Mouse (Mus musculus) urinary bladder, postnatal 14 days (tissue): Measurements from ENCODE around the gene Vamp8.

Source experiments
- DNase-seq: peaks from one replicate; pipeline ENCODE4 v3.0.0; 2021; ENCODE audit warnings: low spot score

The Vamp8 gene

DNA sequence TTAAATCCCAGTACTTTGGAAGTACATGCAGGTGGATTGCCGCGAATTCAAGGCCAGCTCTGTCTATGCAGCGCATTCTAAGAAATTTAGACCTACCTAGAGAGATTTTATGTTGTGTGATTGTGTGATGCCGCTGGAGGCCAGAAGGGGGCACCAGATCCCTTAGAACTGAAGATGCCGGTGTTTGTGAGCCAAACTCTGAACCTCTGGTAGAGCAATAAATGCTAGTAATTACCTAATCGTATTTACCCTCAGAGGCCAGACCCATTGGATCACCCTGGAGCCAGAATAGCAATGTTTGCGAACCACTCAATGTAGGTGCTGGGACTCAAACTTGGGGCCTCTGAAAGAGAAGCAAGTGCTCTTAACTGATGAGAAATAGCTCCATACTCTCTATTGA lies 11.4 kb upstream of the Vamp8 start:
- peak; percentile 78 for DNase-seq

DNA sequence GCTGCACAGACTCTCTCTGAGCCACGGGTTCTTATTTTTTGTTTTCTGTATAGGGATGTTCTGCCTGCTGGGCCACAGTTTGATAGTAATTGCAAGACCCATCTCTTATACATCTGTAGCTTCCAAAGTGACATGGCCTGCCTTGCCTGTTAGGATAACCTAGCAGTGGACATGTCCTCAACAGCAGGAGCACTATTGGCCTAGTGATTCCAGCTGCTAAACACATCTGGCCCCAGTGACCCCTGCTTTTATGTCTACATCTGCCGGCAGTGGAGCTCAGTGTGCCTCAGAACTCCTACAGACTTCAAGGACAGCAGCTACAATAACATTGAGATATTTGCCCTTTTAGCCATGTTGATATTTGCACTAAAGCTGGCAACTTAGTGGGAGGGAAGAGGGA lies 9.5 kb upstream of the Vamp8 start:
- no peak for DNase-seq

DNA sequence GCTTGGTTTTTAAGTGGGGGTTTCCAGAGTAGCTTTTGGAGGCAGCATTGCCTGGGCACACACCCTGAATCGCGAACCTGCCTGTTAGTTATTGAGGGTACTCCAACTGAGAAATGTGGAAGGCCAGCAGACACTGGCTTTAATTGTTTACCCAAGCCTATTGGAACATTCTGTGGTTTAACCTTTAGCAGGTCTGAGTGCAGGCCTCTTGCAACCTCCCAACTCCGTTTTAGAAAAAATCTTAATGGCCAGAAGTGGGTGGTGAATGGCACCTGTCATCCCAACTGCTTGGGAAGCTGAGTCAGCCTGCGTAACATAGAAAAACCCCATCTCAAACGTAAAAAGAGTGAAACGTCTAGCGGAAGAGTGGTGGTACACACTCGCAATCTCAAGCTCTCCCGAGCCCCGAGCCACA lies 6.3 kb upstream of the Vamp8 start:
- no peak for DNase-seq

DNA sequence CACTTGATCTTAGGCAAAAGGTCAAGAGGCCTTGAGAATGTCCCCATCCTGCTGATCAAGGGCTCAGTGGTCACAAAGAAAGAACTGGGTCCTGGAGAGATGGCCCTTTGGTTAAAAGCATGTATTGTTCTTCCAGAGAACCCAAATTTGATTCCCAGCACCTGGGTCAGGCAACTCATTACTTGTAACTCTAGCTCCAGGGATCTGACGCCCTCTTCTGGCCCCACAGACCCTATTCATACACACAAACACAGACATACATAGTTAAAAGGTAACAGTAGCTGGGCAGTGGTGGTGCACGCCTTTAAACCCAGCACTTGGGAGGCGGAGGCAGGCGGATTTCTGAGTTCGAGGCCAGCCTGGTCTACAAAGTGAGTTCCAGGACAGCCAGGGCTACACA lies 1.8 kb upstream of the Vamp8 start:
- no peak for DNase-seq

DNA sequence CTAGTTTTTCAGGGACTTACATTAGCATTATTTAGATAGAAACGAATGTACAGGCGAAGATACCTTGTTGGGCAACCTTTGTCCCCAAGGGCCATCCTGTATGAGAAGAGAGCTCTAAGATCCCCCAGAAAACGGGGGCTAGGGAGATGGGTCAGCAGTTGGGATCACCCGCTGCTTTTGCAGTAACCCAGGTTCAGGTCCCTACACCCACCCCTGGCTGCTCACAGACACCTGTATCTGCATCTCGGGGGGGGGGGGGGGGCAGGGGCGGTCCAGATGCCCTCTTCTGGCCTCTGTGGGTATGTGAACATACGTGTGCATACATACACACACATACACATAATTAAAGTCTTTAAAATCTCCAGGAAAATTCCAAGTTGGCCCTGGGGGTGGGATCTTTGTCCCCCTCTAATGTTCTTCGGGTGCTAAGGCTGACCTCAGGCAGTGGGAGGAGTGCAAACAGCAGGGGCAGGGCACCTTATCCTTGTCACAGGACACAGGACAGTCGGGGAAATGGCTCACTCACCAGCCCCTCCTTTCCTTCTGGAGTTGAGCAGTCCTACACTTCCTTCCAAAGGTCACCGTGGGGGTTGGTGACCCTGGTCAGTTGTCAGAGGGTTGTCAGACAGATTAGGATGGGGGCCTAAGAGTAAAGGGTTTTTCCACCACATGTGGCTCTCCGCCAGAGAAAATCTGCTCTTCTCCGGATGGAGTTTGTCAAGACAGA lies 455 bp upstream of the Vamp8 start:
- DNase-seq = peak; percentile 45

DNA sequence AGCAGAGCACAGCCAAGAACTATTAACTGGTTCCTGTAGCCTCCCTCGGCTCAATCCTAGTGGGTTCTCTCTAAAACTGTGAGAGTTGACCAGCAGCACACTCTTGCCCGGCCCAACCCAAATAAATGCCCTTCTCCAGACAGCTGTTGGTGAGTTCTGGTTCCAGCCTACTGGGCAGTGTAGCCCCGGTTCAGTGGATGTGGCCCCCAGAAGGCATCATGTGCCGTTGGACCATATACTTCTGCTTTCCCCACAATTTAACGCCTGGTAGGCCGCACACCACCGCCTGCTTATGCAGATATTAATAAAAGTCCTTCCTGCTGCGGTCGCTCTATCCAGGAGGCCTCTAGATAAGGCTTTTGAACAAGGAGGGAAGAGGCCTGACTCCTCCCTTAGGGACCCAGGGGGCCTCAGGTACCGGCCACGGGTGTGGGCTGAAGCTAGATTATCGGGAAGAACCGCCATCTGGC lies 997 bp downstream of the Vamp8 start:
- DNase-seq = no peak

DNA sequence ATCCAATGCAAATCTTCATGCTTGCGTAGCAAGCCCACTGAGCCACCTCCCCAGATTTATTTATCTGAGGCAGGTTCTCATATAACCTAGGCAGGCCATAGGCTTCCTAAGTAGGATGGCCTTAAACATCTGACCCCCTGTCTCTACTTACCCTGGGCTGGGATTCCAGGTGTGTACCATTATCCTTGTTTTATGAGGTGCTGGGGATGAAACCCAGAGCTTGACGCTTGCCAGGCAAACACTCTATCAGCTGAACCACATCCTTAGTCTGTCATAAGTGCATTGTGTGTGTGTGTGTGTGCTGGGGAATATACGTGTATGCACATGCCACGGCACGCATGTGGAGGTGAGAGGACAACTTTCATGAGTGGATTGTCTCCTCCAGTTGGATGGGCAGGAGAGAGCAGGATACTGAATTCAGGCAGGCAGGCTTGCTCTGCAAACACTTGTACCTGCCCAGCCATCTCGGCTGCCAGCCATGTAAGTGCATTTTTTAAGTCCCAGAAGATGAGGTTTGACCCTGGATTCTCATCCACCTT lies 1.6 kb downstream of the Vamp8 start:
- DNase-seq = no peak

DNA sequence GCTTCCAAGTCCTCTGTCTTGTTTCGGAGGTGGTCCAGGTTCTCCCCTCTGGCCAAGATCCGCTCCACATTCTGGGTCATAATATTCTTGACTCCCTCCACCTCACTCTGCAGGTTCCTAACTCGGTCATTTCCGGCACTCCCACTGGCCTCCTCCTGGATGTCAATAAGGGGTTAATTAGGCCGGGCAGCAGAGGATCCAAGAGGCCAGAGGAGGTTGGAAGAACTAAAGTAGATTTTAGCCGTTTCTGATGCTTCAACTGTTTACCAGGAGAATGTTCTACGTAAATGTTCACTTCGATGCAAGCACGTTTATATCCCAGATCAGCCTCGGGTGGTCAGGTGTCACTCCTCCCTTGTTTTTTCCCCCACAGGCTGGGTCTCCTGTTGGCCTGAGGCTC lies 2.2 kb downstream of the Vamp8 start:
- DNase-seq = no peak

DNA sequence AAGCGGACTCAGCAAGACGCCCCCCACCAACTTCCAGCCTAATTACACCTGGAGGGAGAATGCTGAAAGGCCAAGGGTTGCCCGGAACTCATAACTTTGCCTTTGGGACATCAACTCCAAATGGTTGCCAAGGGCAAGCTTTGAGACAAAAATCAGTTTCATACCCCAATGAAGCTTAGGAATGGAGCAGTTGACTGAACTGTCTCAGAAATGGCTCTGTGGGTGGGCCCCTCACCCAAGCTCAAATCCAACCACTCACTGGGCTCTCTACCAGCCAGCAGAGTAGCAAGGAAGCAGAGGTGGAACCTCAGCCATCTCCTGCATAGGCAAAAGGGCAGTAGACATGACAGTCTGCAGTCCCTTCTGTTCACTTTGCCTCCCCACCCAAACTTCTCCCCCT lies 2.7 kb downstream of the Vamp8 start:
- no peak for DNase-seq

DNA sequence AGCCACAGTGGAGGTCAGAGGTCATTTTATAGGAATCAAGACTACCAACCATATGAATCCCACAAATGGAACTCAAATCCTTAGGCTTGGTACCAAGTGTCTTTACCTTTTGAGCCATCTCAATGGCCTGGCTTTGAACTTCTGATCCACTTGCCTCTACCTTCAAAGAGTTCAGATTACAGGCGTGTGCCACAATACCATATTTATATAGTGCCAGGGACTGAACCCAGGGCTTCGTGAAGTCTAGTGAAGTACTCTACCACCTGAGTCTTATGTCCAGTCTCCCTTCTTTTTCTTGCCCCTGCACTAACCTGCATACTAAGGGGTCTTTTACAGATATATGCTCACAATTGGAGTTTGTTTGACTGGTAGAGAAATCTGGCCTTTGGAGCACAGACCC lies 3.9 kb downstream of the Vamp8 start:
- DNase-seq = no peak

DNA sequence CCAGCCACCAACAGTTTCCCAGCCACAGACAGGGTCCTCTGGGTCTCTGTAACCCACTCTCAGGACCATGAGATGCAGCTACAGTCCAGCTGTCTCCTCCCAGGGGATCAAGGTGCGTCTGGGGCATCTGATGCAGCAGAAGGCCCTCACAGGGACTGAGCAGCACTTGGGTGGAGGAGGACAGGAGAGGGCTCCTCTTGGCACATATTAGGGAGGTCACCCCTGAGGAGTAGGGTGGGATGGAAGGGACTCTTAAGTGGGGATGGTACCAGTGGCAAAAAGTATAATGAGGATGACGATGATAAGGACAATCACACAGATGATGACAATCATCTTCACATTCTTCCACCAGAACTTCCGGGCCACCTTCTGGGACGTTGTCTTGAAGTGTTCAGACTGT lies 5.2 kb downstream of the Vamp8 start:
- DNase-seq = no peak

DNA sequence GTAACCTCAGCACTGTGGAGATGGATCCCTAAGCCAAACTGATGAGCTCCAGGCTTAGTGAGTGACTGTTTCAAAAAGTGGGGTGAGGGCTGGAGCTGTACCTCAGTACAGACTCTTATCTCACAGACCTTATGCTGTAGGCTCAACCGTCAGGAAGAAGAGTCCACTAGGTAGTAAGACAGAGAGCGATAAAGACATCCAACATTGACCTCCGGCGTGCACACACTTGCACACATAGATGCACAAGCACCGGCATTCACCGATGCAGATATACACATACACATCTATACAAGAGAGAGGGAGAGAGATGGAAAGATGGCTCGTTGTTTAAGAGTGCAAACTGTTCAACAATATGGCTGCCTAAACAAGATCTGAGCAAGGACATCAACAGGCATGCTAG lies 6.6 kb downstream of the Vamp8 start:
- no peak for DNase-seq

DNA sequence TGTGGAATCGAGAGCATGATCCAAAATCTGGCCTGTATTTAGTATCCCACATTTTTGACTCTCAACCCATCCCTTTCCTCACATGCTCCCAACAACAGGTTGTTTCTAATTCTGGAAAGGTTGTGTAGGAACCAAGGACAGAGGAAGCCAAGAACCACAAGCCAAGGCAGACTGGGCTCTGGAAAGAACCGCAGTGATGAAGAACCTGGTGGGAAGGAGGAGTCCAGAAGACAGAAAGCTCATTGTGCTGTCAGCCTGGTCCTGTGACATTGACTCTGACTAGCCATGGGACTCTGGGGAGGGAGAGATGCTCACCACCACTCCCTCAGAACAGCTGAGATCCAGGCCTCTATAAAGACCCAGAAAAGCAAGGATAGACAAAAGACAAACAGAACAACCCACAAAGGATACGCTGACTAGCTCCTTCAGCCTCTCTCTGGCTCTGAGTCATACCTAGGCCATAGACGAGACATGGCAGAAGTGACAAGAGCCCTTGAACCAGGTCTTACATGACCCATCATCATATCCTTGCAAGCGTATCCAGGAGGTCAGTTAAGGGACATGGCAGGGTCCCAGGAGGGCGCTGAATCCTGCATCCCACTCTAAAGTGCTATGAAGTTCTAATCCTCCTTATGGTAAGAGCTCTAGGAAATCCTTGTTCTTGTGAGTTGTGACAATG lies 7.2 kb downstream of the Vamp8 start:
- no peak for DNase-seq

DNA sequence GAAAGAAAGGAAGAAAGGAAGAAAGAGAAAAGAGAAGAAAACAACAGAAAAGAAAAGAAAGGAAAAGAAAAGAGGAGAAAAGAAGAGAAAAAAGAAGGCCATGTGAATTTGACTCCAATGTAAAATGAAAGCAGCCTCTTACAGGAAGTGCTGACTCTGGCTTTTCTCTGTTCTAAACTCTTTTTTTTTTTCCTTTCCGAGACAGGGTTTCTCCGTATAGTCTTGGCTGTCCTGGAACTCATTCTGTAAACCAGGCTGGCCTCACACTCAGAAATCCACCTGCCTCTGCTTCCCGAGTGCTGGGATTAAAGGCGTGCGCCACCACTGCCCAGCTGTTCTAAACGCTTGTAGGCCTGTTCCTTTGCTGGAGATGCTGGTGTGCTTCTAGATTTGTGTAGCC lies 8.0 kb downstream of the Vamp8 start:
- DNase-seq = no peak

DNA sequence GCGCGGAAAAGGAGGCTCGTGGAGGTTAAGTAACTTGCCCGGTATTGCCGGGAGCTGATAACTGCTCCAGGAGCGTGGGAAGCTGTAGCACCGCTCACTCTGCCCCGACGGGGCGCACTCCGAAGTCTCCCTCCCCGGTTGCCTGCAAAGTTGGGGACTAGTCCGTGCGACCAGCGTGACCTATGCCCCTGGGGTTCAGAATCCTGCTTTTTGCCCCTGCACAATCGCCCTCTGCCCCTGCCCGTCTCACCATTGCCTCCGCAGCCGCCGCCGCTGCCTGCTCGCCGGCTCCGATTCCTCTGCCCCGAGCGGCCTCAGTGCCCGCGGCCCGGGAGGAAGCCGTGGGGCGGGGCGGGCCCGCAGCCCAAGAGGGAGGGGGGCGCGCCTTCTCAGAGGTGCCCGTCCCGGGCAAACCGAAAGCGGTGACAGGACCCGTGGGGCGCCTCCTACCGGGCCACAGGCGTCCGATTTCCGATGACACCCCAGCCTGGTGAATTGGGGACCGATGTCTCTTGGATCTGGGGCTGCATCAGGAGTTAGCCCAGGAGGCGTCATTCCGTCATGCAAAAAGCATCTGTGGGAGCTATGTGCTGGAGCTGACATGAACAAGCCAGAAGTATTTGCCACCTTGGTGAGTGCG lies 10.3 kb downstream of the Vamp8 start, which contains the start of gene Vamp5:
Gene Vamp5 (minus strand): TSS at position 338 of the 640 bp plus-strand sequence.
- DNase-seq = peak; percentile 82

DNA sequence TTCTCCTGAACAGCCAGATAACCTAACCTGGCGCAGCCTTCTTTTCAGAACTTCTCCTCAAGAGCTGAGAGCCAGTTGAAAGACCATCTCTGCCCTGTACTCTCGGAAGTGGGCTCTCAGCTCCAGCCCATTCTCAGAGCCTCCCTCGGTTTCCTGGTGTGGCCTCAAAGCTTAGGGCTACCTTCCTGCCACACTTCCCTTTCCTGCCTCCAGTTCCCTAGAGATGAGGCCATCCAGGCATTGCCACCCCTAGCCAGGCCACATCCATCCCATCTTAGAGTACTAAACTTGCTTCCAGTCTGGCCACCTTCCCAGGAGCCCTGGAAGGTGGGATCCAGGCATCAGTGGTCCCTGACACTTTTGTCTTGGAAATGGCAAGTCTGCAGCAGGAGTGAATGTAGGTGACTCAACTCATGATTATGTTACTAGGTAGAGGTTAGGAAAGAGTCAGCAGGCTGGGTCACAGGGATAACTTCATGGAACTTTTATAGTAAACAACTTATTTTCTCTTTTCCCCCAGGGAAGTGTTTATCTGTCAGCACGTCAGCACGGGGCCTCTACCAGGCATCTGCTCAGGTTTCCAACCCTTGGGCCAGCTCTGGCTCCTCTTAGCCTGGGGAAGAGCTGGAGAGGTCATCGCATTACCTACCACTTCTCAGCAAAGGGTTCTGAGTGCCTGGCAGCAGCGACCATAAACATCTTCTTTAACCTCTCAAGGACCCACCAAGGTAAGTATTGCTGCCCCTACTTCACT lies 10.9 kb downstream of the Vamp8 start:
- no peak for DNase-seq

DNA sequence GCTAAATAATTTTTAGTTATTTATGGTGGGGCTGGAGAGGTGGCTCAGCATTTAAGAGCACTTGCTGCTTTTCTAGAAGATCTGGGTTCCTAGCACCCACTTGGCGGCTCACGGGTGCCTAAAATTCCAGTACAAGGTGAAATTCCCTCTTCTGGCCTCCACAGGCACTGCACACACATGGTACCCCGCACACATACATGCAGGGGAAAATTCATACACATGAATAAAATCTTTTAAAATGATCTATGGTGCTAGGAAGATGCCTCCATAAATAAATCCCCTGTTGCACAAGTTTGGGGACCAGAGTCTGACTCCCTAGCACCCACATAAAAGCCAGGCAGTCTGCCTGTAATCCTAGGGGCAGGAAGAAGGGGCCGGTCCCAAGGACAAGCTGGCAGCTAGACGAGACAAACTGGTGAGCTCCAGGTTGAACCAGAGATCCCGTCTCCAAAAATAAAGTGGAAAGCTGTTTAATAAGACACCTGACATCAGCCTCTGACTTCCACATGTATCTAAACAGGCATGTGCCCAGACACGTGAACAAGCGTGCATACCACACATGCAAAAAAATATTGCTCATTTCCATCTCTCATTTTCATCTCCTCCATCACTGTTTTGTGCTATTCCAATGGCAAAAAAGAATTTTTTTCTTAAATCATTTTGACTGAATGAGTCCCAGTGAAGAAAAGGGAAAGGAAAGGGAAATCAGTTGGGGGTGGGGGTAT lies 11.8 kb downstream of the Vamp8 start:
- DNase-seq = no peak

DNA sequence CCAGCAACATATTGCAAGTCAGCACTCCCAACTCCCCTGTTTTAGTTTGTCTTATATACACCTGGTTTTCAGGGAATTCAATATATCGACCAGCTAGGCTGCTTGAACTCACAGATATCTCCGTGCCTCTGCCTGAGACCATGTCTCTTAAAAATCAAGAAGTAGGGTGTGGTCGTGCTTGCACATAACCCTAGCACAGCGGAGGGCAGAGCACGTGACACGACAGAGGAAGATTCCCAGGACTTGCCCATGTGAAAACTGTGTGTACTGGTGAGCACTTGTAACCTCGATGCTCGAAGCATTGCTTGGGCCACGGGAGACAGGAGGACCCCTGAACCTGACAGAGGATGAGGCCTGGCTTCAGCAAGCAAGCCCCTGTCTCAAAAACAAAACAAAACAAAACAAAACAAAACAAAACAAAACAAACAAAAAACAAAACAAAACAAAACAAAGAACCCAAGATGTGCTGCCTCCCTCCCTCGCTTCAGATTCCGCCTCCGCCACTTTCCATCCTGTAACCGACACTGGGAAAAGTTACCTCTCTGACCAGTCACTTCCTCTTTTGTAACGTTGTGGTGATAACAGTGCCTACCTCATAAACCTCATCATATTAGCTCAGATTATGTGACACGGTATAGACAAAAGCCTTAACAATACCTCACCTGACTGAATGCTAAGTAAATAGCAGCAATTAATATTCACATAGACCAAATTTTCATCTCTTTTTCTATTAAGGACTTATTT lies 15.5 kb downstream of the Vamp8 start:
- no peak for DNase-seq

DNA sequence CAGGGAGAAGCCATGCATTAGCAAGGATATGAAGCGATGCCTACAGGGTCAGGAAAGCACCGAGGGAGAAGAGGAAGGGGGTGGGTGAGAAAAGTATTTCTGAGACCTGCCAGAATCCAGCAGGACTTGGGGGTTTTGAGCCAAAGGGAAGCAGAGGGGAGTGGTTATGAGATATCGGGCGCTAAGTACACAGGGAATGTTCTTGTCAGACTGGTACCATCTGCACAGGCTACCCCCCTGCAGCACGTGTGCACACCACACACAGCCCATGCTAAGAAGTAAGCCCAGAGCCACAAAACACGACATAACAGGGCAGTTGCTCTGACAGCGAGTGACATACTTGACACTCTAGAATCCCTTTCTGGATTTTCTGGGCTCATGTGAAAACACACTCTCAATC lies 16.3 kb downstream of the Vamp8 start:
- DNase-seq = no peak

DNA sequence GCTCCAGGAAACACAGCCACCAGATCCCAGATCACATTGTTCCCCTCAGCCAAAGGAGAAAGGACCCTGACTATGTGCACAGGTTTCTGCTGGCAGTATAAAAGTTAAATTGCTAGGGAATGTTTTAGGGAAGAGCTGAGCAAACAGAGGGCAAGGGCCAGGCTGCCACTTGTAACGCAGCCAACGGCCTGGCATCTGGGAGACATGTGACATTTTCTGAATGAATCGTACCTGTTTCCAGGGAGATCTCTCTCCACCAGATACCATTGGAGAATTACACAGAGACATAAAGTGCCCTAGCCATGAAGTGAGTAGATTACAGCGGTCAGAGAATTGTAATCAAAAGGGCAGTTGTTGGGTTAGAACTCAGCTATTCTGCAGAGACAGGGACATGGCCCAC lies 17.3 kb downstream of the Vamp8 start:
- no peak for DNase-seq

DNA sequence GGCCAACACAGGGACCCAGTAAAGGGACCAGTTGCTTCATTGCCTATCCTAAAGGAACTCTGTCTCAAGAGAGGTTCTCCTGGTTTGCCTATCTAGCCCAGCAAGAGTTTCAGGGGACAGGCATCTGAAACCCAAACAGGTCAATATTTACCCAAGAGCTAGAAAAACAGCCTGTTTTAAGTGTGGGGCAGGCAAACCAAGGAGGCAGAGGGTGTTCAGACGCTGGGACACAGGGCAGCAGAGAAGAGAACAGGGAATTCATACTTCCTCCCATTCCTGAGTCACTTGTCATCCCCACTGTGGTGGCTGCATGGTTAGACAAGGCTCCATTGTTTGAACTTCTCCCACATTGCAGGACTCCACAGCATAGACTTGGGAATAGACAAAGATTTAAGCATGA lies 18.9 kb downstream of the Vamp8 start:
- no peak for DNase-seq
